Mouse (Mus musculus): ENCODE results near the gene Slc13a3. TPM values are rescaled to one million over a fixed set of nuclear protein-coding genes. Genes with fewer than 3 reads are reported as not detected.

The Slc13a3 gene
- polyA plus RNA-seq, 1 experiment from 2014 or later = 5.5 TPM

DNA sequence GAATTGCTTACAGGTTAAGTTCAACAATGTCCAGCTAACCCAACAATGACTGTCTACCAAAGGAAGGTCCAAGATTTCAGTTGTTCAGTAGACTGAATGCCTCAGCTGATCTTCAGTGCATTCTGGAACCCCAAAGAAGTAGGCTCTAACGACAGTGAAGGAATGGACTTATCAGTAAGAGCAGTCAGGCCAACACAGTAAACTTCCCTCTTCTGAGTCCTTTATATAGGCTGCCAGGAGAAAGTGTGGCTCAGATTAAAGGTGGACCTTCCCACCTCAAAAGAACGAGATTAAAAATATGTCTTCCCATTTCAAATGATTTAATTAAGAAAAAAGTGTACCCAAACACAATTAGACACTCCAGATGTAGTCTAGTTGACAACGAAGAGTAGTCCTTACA is 102.7 kb downstream of the Slc13a3 start:
- ATAC-seq (ENCODE audit: low FRiP score, low TSS enrichment) = no peak
- 84% methylated on average over 3 of the region's 3 CpGs for WGBS

DNA sequence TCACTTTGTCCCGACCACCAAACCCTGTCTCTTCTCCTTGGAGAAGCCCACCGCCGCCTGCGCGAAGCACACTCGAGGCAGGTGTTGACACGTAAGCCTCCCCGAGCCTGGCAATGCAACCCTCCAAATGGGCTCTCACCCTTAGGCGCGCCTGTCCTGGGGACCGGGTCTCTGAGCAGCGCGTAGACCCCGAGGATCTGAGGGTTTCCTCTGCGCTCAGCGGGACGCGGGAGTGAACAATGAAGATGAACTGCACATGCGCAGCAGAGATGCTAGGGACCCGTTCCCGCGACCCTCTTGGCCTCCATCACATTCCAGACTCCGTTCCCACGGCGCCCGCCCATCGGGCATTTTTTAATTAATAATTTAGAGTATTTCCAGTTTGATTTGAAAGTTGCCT is 104.5 kb downstream of the Slc13a3 start, which contains the start of gene Zfp663:
Gene Zfp663, minus strand, starts transcription at position 234 of the 400 bp plus-strand sequence.
- peak within 1 kb of the TSS; percentile 84 for H3K4me2 ChIP-seq (ENCODE audit: low read length)
- H3K36me3 ChIP-seq (ENCODE audit: control insufficient read depth, insufficient read depth, low read length) = no peaks in the 10 kb centered on the region
- peaks cover 13% of the 10 kb centered on the region for H3K4me1 ChIP-seq (ENCODE audit: control insufficient read depth, insufficient read depth, low read length)
- peak within 1 kb of the TSS; percentile 89 for H3K27ac ChIP-seq (replicated peaks; ENCODE audit: low read depth, low read length)
- peak; percentile 91 for DNase-seq
- WGBS = under 1% methylated on average over 27 of the region's 27 CpGs
- H3K27me3 ChIP-seq (ENCODE audit: control insufficient read depth, insufficient read depth, low read length) = no peaks in the 10 kb centered on the region
- peak within 1 kb of the TSS; percentile 55 for H3K4me3 ChIP-seq (replicated peaks; ENCODE audit: low read depth, low read length)
- peak; percentile 67; the same call in 1 of the 2 replicates for ATAC-seq (ENCODE audit: low FRiP score, low TSS enrichment)
- H3K9ac ChIP-seq (replicated peaks; ENCODE audit: low read length) = peak within 1 kb of the TSS; percentile 85
- H3K9me3 ChIP-seq (ENCODE audit: control insufficient read depth, low read length) = no peaks in the 10 kb centered on the region

More for the DNA sequence above, 102.7 kb downstream of the Slc13a3 start:
- Histone ChIP-seq H3K27ac (replicated peaks; ENCODE audit: low read depth, low read length) (no peak overlapping the region), H3K4me2 (ENCODE audit: low read length) (no peak overlapping the region), H3K27me3 (ENCODE audit: control insufficient read depth, insufficient read depth, low read length) (no peaks in the 10 kb centered on the region), H3K9ac (replicated peaks; ENCODE audit: low read length) (no peak overlapping the region), H3K4me3 (replicated peaks; ENCODE audit: low read depth, low read length) (no peak overlapping the region), H3K4me1 (ENCODE audit: control insufficient read depth, insufficient read depth, low read length) (peaks cover 9% of the 10 kb centered on the region), H3K9me3 (ENCODE audit: control insufficient read depth, low read length) (no peaks in the 10 kb centered on the region), H3K36me3 (ENCODE audit: control insufficient read depth, insufficient read depth, low read length) (peaks cover 9% of the 10 kb centered on the region)
- no peak for DNase-seq

DNA sequence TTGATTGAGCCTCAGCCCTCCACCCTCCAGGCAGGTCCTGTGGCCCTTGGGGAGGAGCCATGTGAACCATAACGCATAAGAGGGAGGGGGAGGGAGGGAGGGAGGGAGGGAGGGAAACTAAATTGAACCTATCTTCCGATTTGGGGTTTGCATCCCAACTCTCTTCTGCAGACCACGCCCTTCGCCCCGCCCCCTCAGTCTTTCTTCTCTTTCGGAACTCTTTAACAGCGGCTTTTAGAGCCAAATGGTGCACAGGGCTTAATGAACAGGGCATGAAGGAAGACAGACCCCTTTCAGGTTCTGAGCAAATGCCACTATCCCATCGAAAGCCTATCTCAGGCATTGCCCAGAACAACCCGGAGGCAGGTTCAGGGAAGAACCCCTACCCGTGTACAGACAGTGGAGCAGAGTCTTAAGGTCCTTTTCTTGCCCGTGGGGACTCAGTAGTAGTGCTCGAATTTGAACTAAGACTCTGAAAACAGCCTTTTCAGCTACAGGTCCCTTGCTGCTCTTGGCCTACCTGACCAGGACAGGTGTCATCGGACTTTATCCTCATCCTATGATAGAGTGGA is 105.1 kb downstream of the Slc13a3 start:
- Histone ChIP-seq H3K27ac (replicated peaks; ENCODE audit: low read depth, low read length) (peak overlapping the region; percentile 89), H3K36me3 (ENCODE audit: control insufficient read depth, insufficient read depth, low read length) (no peaks in the 10 kb centered on the region), H3K4me1 (ENCODE audit: control insufficient read depth, insufficient read depth, low read length) (peaks cover 13% of the 10 kb centered on the region), H3K9ac (replicated peaks; ENCODE audit: low read length) (peak overlapping the region; percentile 85), H3K4me2 (ENCODE audit: low read length) (peak overlapping the region; percentile 84), H3K9me3 (ENCODE audit: control insufficient read depth, low read length) (no peaks in the 10 kb centered on the region), H3K27me3 (ENCODE audit: control insufficient read depth, insufficient read depth, low read length) (no peaks in the 10 kb centered on the region), H3K4me3 (replicated peaks; ENCODE audit: low read depth, low read length) (peak overlapping the region; percentile 55)
- ATAC-seq (ENCODE audit: low FRiP score, low TSS enrichment) (peak; percentile 25; the same call in 1 of the 2 replicates), DNase-seq (peak; percentile 73)
- WGBS = 0% methylated on average over 13 of the region's 13 CpGs

DNA sequence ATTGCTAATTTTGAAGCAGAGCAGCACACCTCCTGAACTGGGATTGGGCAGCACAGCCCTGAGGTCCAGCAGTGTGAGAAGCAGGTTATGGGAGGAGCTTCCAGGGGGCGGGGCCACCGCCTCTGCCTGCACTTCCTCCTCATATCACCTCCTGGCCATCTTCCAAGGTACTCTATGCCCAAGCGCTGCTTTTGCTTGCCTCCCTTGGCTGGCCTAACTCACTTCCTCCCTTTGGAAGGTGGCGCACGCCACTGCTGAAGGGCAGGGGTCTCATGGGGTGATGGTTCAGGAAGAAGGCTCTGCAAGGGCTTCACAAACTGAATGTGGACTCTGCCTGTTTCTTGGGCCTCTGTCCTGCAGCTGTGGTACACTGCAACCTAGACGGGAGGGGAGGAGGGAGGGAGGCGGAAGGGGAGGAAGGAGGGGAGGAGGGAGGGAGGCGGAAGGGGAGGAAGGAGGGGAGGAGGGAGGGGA is 105.9 kb downstream of the Slc13a3 start:
- WGBS = 18% methylated on average over 5 of the region's 8 CpGs
- Histone ChIP-seq H3K4me3 (replicated peaks; ENCODE audit: low read depth, low read length) (no peak overlapping the region; the same call in 1 of the 2 replicates), H3K9me3 (ENCODE audit: control insufficient read depth, low read length) (no peaks in the 10 kb centered on the region)

DNA sequence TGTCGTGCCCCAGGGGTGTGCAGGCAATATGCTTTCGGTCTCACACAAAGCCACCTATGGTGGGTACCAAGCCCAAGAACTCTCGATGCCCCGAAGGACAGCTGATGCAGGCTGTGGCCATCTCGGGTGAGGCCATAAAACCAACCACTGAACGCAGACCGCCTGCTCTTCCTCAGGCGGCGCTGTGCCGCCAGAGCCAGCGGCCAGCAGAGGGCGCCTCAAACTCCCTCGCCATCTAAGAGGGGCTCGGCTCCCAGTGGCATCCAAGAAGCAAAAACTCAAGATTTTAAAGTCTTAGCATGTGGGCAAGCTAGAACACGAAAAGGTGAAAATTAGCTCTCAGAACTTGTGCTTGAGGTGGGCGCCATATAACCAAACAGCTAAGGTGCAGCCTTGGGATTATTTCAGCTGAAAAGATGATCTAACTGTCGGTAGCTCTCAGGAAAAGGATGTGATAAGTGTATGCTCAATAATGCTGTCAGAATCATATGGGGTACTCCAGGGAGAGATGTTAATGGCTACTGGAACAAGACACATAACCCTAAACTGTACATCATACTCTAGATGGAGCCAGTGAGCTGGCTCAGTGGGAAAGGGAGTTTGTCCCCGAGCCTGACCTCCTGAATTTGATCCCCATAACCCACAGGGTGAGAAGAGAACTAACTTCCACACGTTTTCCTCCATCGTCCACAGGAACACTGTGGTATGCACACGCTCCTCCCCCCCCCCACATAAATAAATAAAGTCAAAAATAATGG is 108.5 kb downstream of the Slc13a3 start:
- Histone ChIP-seq H3K27ac (replicated peaks; ENCODE audit: low read depth, low read length) (no peak overlapping the region), H3K27me3 (ENCODE audit: control insufficient read depth, insufficient read depth, low read length) (no peaks in the 10 kb centered on the region), H3K9me3 (ENCODE audit: control insufficient read depth, low read length) (no peaks in the 10 kb centered on the region), H3K4me2 (ENCODE audit: low read length) (peak overlapping the region; percentile 22; the same call in 1 of the 2 replicates), H3K36me3 (ENCODE audit: control insufficient read depth, insufficient read depth, low read length) (no peaks in the 10 kb centered on the region), H3K4me1 (ENCODE audit: control insufficient read depth, insufficient read depth, low read length) (peaks cover 13% of the 10 kb centered on the region), H3K4me3 (replicated peaks; ENCODE audit: low read depth, low read length) (no peak overlapping the region), H3K9ac (replicated peaks; ENCODE audit: low read length) (no peak overlapping the region)
- DNase-seq (peak; percentile 87), ATAC-seq (ENCODE audit: low FRiP score, low TSS enrichment) (no peak; the same call in 1 of the 2 replicates)
- WGBS = 14% methylated on average over 21 of the region's 21 CpGs

More for the DNA sequence above, 105.9 kb downstream of the Slc13a3 start:
- Histone ChIP-seq H3K4me1 (ENCODE audit: control insufficient read depth, insufficient read depth, low read length) (peaks cover 13% of the 10 kb centered on the region), H3K4me2 (ENCODE audit: low read length) (peak overlapping the region; percentile 84), H3K36me3 (ENCODE audit: control insufficient read depth, insufficient read depth, low read length) (no peaks in the 10 kb centered on the region), H3K27ac (replicated peaks; ENCODE audit: low read depth, low read length) (no peak overlapping the region), H3K27me3 (ENCODE audit: control insufficient read depth, insufficient read depth, low read length) (no peaks in the 10 kb centered on the region), H3K9ac (replicated peaks; ENCODE audit: low read length) (no peak overlapping the region)
- DNase-seq (peak; percentile 39), ATAC-seq (ENCODE audit: low FRiP score, low TSS enrichment) (no peak)

DNA sequence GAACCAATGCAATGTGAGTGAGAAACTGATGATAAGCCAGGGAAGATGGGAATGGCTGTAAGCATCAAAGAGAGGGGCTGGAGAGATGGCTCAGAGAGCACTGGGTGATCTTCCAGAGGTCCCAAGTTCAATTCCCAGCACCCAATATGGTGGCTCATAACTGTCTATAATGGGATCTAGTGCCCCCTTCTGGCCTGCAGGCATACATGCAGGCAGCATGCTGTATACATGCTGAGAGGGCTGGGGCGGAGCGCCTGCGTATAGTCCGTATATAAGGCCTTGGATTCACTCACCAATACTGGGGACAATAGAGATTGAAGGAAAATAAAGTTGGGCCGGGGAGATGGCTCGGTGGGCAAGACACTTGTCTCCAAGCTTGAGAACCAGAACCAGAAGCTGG is 109.7 kb downstream of the Slc13a3 start:
- Histone ChIP-seq H3K36me3 (ENCODE audit: control insufficient read depth, insufficient read depth, low read length) (0 out of 2 replicates have a peak, but pooled peaks cover 5% of the 10 kb centered on the region), H3K27me3 (ENCODE audit: control insufficient read depth, insufficient read depth, low read length) (no peaks in the 10 kb centered on the region), H3K9me3 (ENCODE audit: control insufficient read depth, low read length) (no peaks in the 10 kb centered on the region), H3K4me3 (replicated peaks; ENCODE audit: low read depth, low read length) (no peak overlapping the region), H3K27ac (replicated peaks; ENCODE audit: low read depth, low read length) (no peak overlapping the region), H3K4me2 (ENCODE audit: low read length) (no peak overlapping the region), H3K4me1 (ENCODE audit: control insufficient read depth, insufficient read depth, low read length) (peaks cover 13% of the 10 kb centered on the region), H3K9ac (replicated peaks; ENCODE audit: low read length) (no peak overlapping the region)
- WGBS = 83% methylated on average over 6 of the region's 6 CpGs
- ATAC-seq (ENCODE audit: low FRiP score, low TSS enrichment) (no peak), DNase-seq (no peak)

DNA sequence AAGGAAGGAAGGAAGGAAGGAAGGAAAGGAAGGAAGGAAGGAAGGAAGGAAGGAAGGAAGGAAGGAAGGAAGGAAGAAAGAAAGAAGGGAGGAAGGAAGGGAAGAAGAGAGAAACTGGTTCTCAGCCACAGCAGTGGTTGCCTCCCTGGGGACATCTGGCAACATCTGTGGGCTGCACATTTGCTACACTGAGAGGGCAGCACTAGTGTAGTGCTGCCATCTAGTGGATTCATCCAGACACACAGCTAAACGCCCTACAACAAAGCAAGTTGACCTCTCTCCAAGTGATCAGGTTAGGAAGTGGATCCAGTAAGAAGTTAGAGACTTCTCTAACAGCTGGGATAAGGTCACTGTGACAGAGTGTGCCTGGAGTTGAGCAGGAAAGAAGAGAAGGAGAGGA is 112.2 kb downstream of the Slc13a3 start:
- 0 out of 2 replicates have a peak, but pooled peaks cover 9% of the 10 kb centered on the region for H3K36me3 ChIP-seq (ENCODE audit: control insufficient read depth, insufficient read depth, low read length)
- no peak overlapping the region for H3K4me2 ChIP-seq (ENCODE audit: low read length)
- no peaks in the 10 kb centered on the region for H3K9me3 ChIP-seq (ENCODE audit: control insufficient read depth, low read length)
- no peak overlapping the region for H3K4me3 ChIP-seq (replicated peaks; ENCODE audit: low read depth, low read length)
- H3K4me1 ChIP-seq (ENCODE audit: control insufficient read depth, insufficient read depth, low read length) = 0 out of 2 replicates have a peak, but pooled peaks cover 4% of the 10 kb centered on the region
- peak; percentile 63; the same call in 1 of the 2 replicates for ATAC-seq (ENCODE audit: low FRiP score, low TSS enrichment)
- H3K9ac ChIP-seq (replicated peaks; ENCODE audit: low read length) = no peak overlapping the region
- DNase-seq = peak; percentile 93
- no peak overlapping the region for H3K27ac ChIP-seq (replicated peaks; ENCODE audit: low read depth, low read length)
- no peaks in the 10 kb centered on the region for H3K27me3 ChIP-seq (ENCODE audit: control insufficient read depth, insufficient read depth, low read length)
- WGBS = 0% methylated on average over 1 of the region's 1 CpGs

Measured in midbrain, embryonic 14.5 days (tissue).